Mouse (Mus musculus) heart, postnatal 0 days (tissue): ENCODE results near the gene Lysmd3. TPM values are rescaled to one million over a fixed set of nuclear protein-coding genes. Genes with fewer than 3 reads are reported as not detected.
"Not testable (repeated sequence)": the region's sequence is repeated elsewhere in the genome, so short reads cannot be mapped to it uniquely, and the experiment has no call there.

Experiments
- ATAC-seq: fragments of 200-750 bp; cut with Nextera tagmentation; 2 replicates; pipeline ENCODE4 v1.8.0; 2017; ENCODE audit warnings: low read depth, moderate number of reproducible peaks, moderate library complexity; ENCODE audit not compliant: insufficient read depth
- DNase-seq: peaks from one replicate; pipeline ENCODE4 v3.0.0-alpha.2; 2016; ENCODE audit warnings: low spot score
- H3K27ac ChIP-seq: fragments of 300-500 bp; sonication (generic); 2 replicates; pipeline ENCODE4 v1.5.1; 2014; ENCODE audit warnings: low read depth, mild to moderate bottlenecking
- H3K27me3 ChIP-seq: fragments of 300-500 bp; sonication (generic); 2 replicates; pipeline ENCODE4 v1.6.1; 2014; ENCODE audit warnings: low read length, mixed read lengths; ENCODE audit not compliant: control insufficient read depth, insufficient read depth
- H3K36me3 ChIP-seq: fragments of 300-500 bp; sonication (generic); replicated peaks from 2 replicates; pipeline ENCODE4 v1.6.1; 2014; ENCODE audit warnings: low read length, mixed read lengths; ENCODE audit not compliant: control insufficient read depth, insufficient read depth
- H3K4me1 ChIP-seq: fragments of 300-500 bp; sonication (generic); 2 replicates; pipeline ENCODE4 v1.6.1; 2014; ENCODE audit warnings: antibody characterized with exemption; ENCODE audit not compliant: control insufficient read depth, insufficient read depth
- H3K4me2 ChIP-seq: fragments of 300-500 bp; sonication (generic); 2 replicates; pipeline ENCODE4 v1.6.1; 2014; ENCODE audit warnings: low read depth, mild to moderate bottlenecking, low read length, moderate library complexity
- H3K4me3 ChIP-seq: fragments of 300-500 bp; sonication (generic); 2 replicates; pipeline ENCODE4 v1.5.1; 2014; ENCODE audit warnings: low read depth, low read length
- H3K9ac ChIP-seq: fragments of 300-500 bp; sonication (generic); replicated peaks from 2 replicates; pipeline ENCODE4 v1.6.1; 2014; ENCODE audit warnings: low read depth, low read length, mixed read lengths
- H3K9me3 ChIP-seq: fragments of 300-500 bp; sonication (generic); replicated peaks from 2 replicates; pipeline ENCODE4 v1.6.1; 2016; ENCODE audit warnings: low read length; ENCODE audit not compliant: control insufficient read depth
- CTCF ChIP-seq: IDR thresholded peaks from 2 replicates; pipeline ENCODE4 v1.5.1; 2016; ENCODE audit warnings: antibody characterized with exemption, control low read depth, low read depth
- EP300 ChIP-seq: IDR thresholded peaks from 2 replicates; pipeline ENCODE4 v1.6.1; 2016; ENCODE audit warnings: antibody characterized with exemption, low read depth
- WGBS: fragments of 180-500 bp; shearing (Covaris S2); extraction: QIAGEN DNeasy Blood & Tissue Kit; methylation state at CpG from one replicate; pipeline ENCODE4 v1.1.7; 2014; 5-methylcytosine and 5-hydroxymethylcytosine counted together
- polyA plus RNA-seq: library from polyadenylated mRNA; unstranded; fragments of >200 nt; fragmentation: Nextera tagmentation; extraction: Ambion mirVana; gene quantifications from 2 replicates; pipeline ENCODE4 v1.2.1, GENCODE M21; 2015
- total RNA-seq: library from RNA; depleted of rRNA; stranded (reverse); fragments of >200 nt; gene quantifications from 2 replicates; pipeline ENCODE4 v1.2.3, GENCODE M21; 2014; ENCODE audit warnings: low replicate concordance; rRNA removed

The Lysmd3 gene
- total RNA-seq (23.8 and 62.8 TPM in 2 replicates), polyA plus RNA-seq (14.9 and 16.3 TPM in 2 replicates)

- peak within 1 kb of the TSS; percentile 91 for H3K27ac ChIP-seq
- DNase-seq (peak; percentile 90), ATAC-seq (peak; percentile 100)
- H3K36me3 ChIP-seq: no peaks in the 10 kb centered on the region
- no peaks in the 10 kb centered on the region for H3K9me3 ChIP-seq
- H3K4me3 ChIP-seq: peak within 1 kb of the TSS; percentile 95
- H3K4me1 ChIP-seq: peaks cover 11% of the 10 kb centered on the region; the same call in 1 of the 2 replicates
- peak within 1 kb of the TSS; percentile 92 for H3K9ac ChIP-seq
- no peak for TF ChIP-seq EP300
- no peak for TF ChIP-seq CTCF
- no peaks in the 10 kb centered on the region for H3K27me3 ChIP-seq
- under 1% methylated on average over 52 of the region's 73 CpGs for WGBS
- H3K4me2 ChIP-seq: peak within 1 kb of the TSS; percentile 72
Observed at GRCm38 (mm10) chr13:81657351-81658052, at the start of gene Lysmd3. Gene Lysmd3, plus strand, starts transcription at chr13:81657663.

- WGBS: 68% methylated on average over 4 of the region's 4 CpGs
- no peak for DNase-seq
- ATAC-seq: no peak
- Histone ChIP-seq H3K27me3 (no peaks in the 10 kb centered on the region), H3K36me3 (no peaks in the 10 kb centered on the region), H3K4me3 (no peak overlapping the region), H3K27ac (no peak overlapping the region), H3K4me2 (no peak overlapping the region), H3K4me1 (no peaks in the 10 kb centered on the region), H3K9ac (no peak overlapping the region), H3K9me3 (no peaks in the 10 kb centered on the region)
- TF ChIP-seq CTCF: no peak
- no peak for TF ChIP-seq EP300
Observed at GRCm38 (mm10) chr13:81610349-81610748, 47.1 kb upstream of the Lysmd3 start.

- not testable (repeated sequence) for DNase-seq, H3K27ac ChIP-seq, H3K4me2 ChIP-seq, ATAC-seq, H3K4me3 ChIP-seq, H3K36me3 ChIP-seq, H3K27me3 ChIP-seq, H3K9me3 ChIP-seq, H3K9ac ChIP-seq, H3K4me1 ChIP-seq
- 17% methylated on average over 1 of the region's 1 CpGs for WGBS
Observed at GRCm38 (mm10) chr13:81627861-81628260, 29.6 kb upstream of the Lysmd3 start.

- H3K4me3 ChIP-seq: no peak overlapping the region
- H3K4me2 ChIP-seq: no peak overlapping the region
- H3K27ac ChIP-seq: no peak overlapping the region
- WGBS: 58% methylated on average over 2 of the region's 2 CpGs
- no peaks in the 10 kb centered on the region for H3K4me1 ChIP-seq
- H3K27me3 ChIP-seq: peaks cover 11% of the 10 kb centered on the region; the same call in 1 of the 2 replicates
- no peaks in the 10 kb centered on the region for H3K36me3 ChIP-seq
- no peak for DNase-seq
- TF ChIP-seq CTCF: no peak
- TF ChIP-seq EP300: no peak
- no peak overlapping the region for H3K9ac ChIP-seq
- no peak for ATAC-seq
- no peaks in the 10 kb centered on the region for H3K9me3 ChIP-seq
Observed at GRCm38 (mm10) chr13:81628631-81629190, 28.8 kb upstream of the Lysmd3 start.

GRCm38 (mm10) chr13:81629395-81629794, 28.1 kb upstream of the Lysmd3 start:
- DNase-seq (no peak), ATAC-seq (no peak)
- Histone ChIP-seq H3K9me3 (no peaks in the 10 kb centered on the region), H3K4me1 (no peaks in the 10 kb centered on the region), H3K27me3 (peaks cover 13% of the 10 kb centered on the region; the same call in 1 of the 2 replicates), H3K4me2 (no peak overlapping the region), H3K4me3 (no peak overlapping the region), H3K27ac (no peak overlapping the region), H3K9ac (no peak overlapping the region), H3K36me3 (no peaks in the 10 kb centered on the region)
- 57% methylated on average over 3 of the region's 3 CpGs for WGBS
- TF ChIP-seq EP300: no peak
- no peak for TF ChIP-seq CTCF
